Mouse (Mus musculus) hindbrain, embryonic 16.5 days (tissue): ENCODE measurements around the gene Rnf115. TPM values are rescaled to one million over a fixed set of nuclear protein-coding genes. Genes with fewer than 3 reads are reported as not detected.

Experiments
- ATAC-seq: fragments of 200-750 bp; cut with Nextera tagmentation; 2 replicates; pipeline ENCODE4 v1.8.0; 2017; ENCODE audit warnings: moderate TSS enrichment, moderate library complexity
- H3K27ac ChIP-seq: fragments of 300-500 bp; sonication (generic); 2 replicates; pipeline ENCODE4 v1.5.1; 2014; ENCODE audit warnings: low read depth, mild to moderate bottlenecking, control low read depth, low read length, moderate library complexity
- H3K27me3 ChIP-seq: fragments of 300-500 bp; sonication (generic); replicated peaks from 2 replicates; pipeline ENCODE4 v1.6.1; 2014; ENCODE audit warnings: low read length; ENCODE audit not compliant: control insufficient read depth, insufficient read depth
- H3K36me3 ChIP-seq: fragments of 300-500 bp; sonication (generic); 2 replicates; pipeline ENCODE4 v1.6.1; 2014; ENCODE audit warnings: mild to moderate bottlenecking, low read length, moderate library complexity, mixed read lengths; ENCODE audit not compliant: control insufficient read depth, insufficient read depth
- H3K4me1 ChIP-seq: fragments of 300-500 bp; sonication (generic); 2 replicates; pipeline ENCODE4 v1.6.1; 2014; ENCODE audit warnings: low read depth, low read length; ENCODE audit not compliant: control insufficient read depth, insufficient read depth
- H3K4me2 ChIP-seq: fragments of 300-500 bp; sonication (generic); 2 replicates; pipeline ENCODE4 v1.6.1; 2014; ENCODE audit warnings: mild to moderate bottlenecking, low read length, control low read depth, moderate library complexity
- H3K4me3 ChIP-seq: fragments of 300-500 bp; sonication (generic); 2 replicates; pipeline ENCODE4 v1.5.1; 2014; ENCODE audit warnings: mild to moderate bottlenecking, low read length, control low read depth, moderate library complexity
- H3K9ac ChIP-seq: fragments of 300-500 bp; sonication (generic); 2 replicates; pipeline ENCODE4 v1.6.1; 2014; ENCODE audit warnings: low read depth, mild to moderate bottlenecking, control low read depth, low read length, moderate library complexity
- H3K9me3 ChIP-seq: fragments of 300-500 bp; sonication (generic); 2 replicates; pipeline ENCODE4 v1.6.1; 2014; ENCODE audit warnings: mild to moderate bottlenecking, low read length, moderate library complexity; ENCODE audit not compliant: control insufficient read depth
- WGBS: fragments of 180-500 bp; shearing (Covaris S2); extraction: QIAGEN DNeasy Blood & Tissue Kit; methylation state at CpG from one replicate; pipeline ENCODE4 v1.1.7; 2014; 5-methylcytosine and 5-hydroxymethylcytosine counted together
- polyA plus RNA-seq: library from polyadenylated mRNA; unstranded; fragments of >200 nt; fragmentation: Nextera tagmentation; extraction: Ambion mirVana; gene quantifications from 2 replicates; pipeline ENCODE4 v1.2.1, GENCODE M21; 2015

Rnf115 gene
- polyA plus RNA-seq, 1 experiment from 2014 or later: 82.0 TPM

DNA sequence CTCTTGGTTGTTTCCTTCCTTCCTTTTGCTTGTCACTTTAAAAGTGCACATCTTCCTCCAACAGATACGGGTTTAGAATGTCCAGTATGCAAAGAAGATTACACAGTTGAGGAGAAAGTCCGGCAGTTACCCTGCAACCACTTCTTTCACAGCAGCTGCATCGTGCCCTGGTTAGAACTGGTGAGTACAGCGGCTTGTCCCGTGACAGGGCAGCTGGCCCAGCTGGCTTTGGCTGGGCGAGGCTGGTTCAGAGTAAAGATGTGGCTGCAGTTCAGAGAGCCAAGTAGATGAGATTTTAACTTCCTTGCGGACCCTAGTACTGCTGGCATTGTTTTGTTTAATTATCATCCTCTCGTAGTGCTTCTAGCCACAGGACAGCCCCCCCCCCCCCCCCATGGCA lies 61.0 kb downstream of the Rnf115 start:
- peaks cover 21% of the 10 kb centered on the region for H3K36me3 ChIP-seq
- H3K27ac ChIP-seq: no peak overlapping the region
- no peak overlapping the region for H3K9ac ChIP-seq
- WGBS: 84% methylated on average over 8 of the region's 8 CpGs
- no peak for ATAC-seq
- no peak overlapping the region for H3K4me3 ChIP-seq
- no peaks in the 10 kb centered on the region for H3K9me3 ChIP-seq
- no peaks in the 10 kb centered on the region for H3K27me3 ChIP-seq
- H3K4me1 ChIP-seq: no peaks in the 10 kb centered on the region
- no peak overlapping the region for H3K4me2 ChIP-seq

DNA sequence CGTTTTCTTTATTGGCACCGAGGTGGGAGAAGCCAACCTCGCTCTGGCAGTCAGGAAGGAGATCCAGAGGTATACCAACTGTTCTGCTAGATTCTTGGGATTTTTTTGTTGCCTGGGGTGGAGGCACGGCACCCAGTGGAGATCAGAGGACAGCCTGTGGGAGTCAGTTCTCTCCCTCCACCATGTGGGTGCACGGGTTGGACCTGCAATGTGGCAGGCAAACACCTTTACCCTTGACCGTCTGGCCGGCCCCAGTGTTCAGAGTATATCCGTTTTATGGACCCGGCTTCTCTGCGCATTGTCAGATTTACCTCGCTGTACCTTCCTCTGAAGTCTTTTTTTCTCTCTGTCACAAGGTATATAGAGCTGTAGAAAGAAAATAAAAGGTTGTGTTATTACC lies 72.8 kb downstream of the Rnf115 start:
- Histone ChIP-seq H3K9ac (no peak overlapping the region), H3K27ac (no peak overlapping the region), H3K4me2 (no peak overlapping the region), H3K4me3 (no peak overlapping the region), H3K36me3 (0 out of 2 replicates have a peak, but pooled peaks cover 2% of the 10 kb centered on the region), H3K9me3 (no peaks in the 10 kb centered on the region), H3K4me1 (no peaks in the 10 kb centered on the region), H3K27me3 (no peaks in the 10 kb centered on the region)
- 90% methylated on average over 11 of the region's 11 CpGs for WGBS
- ATAC-seq: no peak

DNA sequence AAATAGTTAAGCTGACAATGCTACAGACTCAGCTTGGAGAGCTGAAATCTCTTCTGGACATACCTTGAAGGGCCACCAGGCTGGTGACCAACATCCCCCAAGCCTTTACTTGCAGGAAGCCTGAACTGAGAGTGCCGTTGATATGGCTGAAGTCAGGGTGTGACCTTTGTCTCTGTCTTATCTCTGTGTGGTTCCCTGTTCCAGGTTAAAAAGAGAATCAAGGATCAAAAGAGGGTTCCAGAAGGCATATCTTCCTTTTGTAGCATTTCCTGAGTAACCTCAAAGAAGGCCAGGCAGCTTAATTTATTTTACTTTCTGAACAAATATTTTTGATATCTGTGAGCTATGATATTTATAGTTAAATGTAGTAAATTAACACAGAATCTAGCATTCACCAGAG lies 74.8 kb downstream of the Rnf115 start:
- H3K4me3 ChIP-seq: no peak overlapping the region
- no peaks in the 10 kb centered on the region for H3K36me3 ChIP-seq
- H3K27ac ChIP-seq: no peak overlapping the region
- ATAC-seq: no peak
- H3K9ac ChIP-seq: no peak overlapping the region
- H3K4me2 ChIP-seq: no peak overlapping the region
- H3K9me3 ChIP-seq: no peaks in the 10 kb centered on the region
- H3K4me1 ChIP-seq: no peaks in the 10 kb centered on the region
- 90% methylated on average over 1 of the region's 1 CpGs for WGBS
- no peaks in the 10 kb centered on the region for H3K27me3 ChIP-seq

DNA sequence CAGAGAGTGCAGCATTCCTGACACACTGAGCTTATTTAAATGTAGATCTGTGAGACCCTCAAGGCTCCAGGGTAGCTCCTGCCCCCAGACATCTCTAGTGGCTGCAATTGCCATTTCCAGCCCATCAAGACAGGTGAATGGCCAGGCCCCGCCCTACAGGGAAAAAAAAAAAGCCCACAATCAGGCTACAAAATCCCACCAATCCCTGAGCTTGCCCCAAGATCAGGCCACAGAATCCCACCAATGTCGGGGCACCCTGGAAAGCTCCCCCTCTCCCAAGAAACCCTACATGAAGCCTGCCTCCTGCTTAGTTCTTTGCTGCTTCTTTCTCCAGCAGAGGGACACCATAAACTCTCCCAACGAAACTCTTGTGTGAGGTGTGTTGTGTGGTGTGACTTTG lies 80.7 kb downstream of the Rnf115 start:
- H3K27me3 ChIP-seq: no peaks in the 10 kb centered on the region
- ATAC-seq: no peak
- no peak overlapping the region for H3K27ac ChIP-seq
- H3K4me3 ChIP-seq: no peak overlapping the region
- no peak overlapping the region for H3K4me2 ChIP-seq
- H3K36me3 ChIP-seq: no peaks in the 10 kb centered on the region
- WGBS: 82% methylated on average over 3 of the region's 3 CpGs
- no peaks in the 10 kb centered on the region for H3K9me3 ChIP-seq
- no peaks in the 10 kb centered on the region for H3K4me1 ChIP-seq
- H3K9ac ChIP-seq: no peak overlapping the region

DNA sequence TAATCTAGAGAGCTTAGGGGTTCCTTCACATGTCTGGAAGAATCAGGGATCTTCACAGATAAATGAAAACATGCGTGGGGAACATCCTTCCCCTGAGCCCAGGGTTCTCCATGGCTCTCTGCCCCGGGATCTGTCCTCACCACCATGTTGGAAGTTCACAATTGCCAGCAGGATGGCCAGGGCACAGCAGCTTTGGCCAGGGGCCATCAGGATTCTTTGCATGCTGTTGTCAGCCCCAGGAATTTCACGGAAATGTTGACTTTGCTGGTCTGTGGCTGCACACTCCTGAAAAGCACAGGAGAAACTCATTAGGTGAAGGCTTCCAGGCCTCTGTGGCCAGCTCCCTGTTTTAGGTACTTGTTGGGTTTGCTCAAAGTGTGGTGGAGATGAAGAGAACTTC lies 81.2 kb downstream of the Rnf115 start:
- Histone ChIP-seq H3K27ac (no peak overlapping the region), H3K4me1 (no peaks in the 10 kb centered on the region), H3K9me3 (no peaks in the 10 kb centered on the region), H3K9ac (no peak overlapping the region), H3K4me3 (no peak overlapping the region), H3K36me3 (no peaks in the 10 kb centered on the region), H3K4me2 (no peak overlapping the region), H3K27me3 (no peaks in the 10 kb centered on the region)
- WGBS: 69% methylated on average over 3 of the region's 3 CpGs
- ATAC-seq: no peak

DNA sequence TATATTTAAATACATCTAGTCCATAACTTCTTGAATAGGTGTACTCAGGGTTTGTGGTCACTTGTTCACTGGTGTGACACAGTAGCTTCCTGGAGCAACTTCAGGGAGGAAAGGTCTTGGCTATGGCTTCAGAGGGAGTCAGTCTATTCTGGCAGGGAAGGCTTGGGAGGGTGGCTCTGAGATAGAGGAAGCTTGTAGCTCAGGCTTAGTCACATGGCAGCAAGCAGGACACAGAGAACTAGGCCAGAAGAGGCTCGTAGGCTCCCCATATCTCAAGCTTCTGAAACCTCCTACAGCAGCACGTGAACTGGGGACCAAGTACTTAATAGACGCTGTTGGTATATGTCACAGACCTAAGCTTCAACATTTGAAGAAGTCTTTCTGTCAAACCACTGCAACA lies 83.8 kb downstream of the Rnf115 start:
- ATAC-seq: no peak
- WGBS: 90% methylated on average over 3 of the region's 3 CpGs
- Histone ChIP-seq H3K4me3 (no peak overlapping the region), H3K9ac (no peak overlapping the region), H3K4me2 (no peak overlapping the region), H3K27ac (no peak overlapping the region), H3K27me3 (no peaks in the 10 kb centered on the region), H3K9me3 (no peaks in the 10 kb centered on the region), H3K4me1 (no peaks in the 10 kb centered on the region), H3K36me3 (no peaks in the 10 kb centered on the region)

DNA sequence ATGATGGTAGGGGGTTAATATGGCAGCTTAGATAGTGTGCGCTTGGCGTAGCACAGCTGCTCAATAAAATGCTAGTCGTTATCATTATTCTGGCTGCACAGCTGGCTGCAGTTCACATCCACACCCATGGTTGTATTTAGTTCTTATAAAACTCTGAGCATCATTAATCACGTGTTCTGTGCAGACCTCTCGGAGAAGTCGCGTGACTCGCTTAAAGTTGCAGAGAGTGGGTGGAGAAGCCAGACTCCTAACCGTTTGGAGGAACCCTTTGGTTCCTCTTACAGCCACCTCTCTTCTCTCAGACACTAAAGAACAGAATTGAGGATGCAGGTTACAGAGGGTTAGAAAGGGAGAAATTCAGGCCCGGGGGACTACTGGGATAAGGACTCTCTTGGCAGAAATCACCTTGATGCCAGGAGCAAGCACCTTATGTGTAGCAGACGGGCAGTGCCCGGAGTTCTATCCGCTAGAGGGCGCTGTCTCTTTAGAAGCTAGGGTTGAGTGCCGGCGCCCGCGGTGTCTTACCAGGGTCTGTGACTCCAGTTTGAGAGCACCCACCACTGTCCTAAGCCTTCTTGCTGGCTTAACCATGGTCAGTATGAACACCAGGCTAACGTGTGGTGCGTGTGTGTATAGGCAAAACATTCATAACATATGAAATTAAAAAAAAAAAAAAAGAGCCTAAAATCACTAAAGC lies 85.1 kb downstream of the Rnf115 start:
- no peak overlapping the region for H3K27ac ChIP-seq
- no peak overlapping the region for H3K4me3 ChIP-seq
- ATAC-seq: no peak
- H3K36me3 ChIP-seq: no peaks in the 10 kb centered on the region
- WGBS: 45% methylated on average over 20 of the region's 20 CpGs
- H3K27me3 ChIP-seq: no peaks in the 10 kb centered on the region
- H3K9ac ChIP-seq: no peak overlapping the region
- H3K4me2 ChIP-seq: peak overlapping the region; percentile 42
- no peaks in the 10 kb centered on the region for H3K9me3 ChIP-seq
- no peaks in the 10 kb centered on the region for H3K4me1 ChIP-seq

DNA sequence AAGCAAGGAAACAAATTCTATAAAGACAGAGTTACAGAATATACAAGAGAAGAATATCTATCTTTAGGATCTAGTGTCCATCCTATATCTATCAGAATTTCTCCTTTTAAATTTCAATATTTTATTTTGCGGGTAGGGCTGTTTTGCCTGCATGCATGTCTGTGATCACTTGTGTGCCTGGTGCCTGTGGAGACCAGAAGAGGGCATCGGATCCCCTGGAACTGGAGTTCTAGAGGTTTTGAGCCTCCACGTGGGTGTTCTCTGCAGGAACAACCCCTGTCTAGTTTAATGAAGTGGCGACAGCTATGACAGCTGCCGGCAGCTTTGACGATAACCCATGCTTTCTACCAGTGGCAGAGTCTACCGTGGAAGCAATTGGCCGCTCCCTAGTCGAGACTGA lies 85.6 kb downstream of the Rnf115 start:
- 36% methylated on average over 9 of the region's 9 CpGs for WGBS
- H3K27me3 ChIP-seq: no peaks in the 10 kb centered on the region
- ATAC-seq: peak; percentile 71

DNA sequence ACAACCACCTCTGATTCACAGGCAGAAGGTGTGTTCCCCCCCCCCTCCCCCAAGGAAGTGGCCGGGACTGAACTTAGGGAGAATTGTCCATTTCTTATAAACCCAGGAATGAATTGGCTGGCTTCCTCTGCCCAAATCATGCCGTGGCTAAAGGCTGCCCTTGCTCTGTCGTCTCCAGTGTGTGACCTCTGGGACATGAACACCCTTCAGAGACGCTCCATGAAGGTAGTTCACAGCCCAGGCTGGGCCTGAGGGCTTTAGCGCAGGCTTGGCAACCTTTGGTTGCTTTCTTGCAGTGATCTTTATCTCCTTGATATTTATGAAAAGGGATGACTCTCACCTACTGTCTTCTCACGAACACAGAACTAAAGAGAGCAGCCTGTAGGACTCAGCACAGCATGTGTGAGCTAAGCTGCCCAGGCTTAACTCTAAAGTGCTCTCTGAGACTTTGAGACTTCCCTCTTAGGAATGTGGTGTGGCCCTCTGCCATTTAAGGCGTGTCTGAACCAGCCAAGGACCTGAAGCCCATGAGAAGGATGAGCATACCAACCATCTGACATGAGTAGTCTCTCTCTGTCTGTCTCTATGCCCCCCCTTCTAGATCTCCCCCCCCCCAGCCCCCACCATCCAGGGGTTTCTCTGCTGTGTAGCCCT lies 86.3 kb downstream of the Rnf115 start:
- 66% methylated on average over 7 of the region's 7 CpGs for WGBS

More for the DNA sequence above, 85.6 kb downstream of the Rnf115 start:
- Histone ChIP-seq H3K27ac (no peak overlapping the region), H3K4me2 (no peak overlapping the region; the same call in 1 of the 2 replicates), H3K4me1 (no peaks in the 10 kb centered on the region), H3K9ac (no peak overlapping the region), H3K36me3 (no peaks in the 10 kb centered on the region), H3K9me3 (no peaks in the 10 kb centered on the region), H3K4me3 (no peak overlapping the region)

More for the DNA sequence above, 86.3 kb downstream of the Rnf115 start:
- H3K9ac ChIP-seq: no peak overlapping the region
- ATAC-seq: 0 out of 2 replicates have a peak, but pooled peaks have one; percentile 34
- no peaks in the 10 kb centered on the region for H3K4me1 ChIP-seq
- no peak overlapping the region for H3K4me3 ChIP-seq
- H3K4me2 ChIP-seq: no peak overlapping the region
- H3K27me3 ChIP-seq: no peaks in the 10 kb centered on the region
- H3K36me3 ChIP-seq: no peaks in the 10 kb centered on the region
- H3K9me3 ChIP-seq: no peaks in the 10 kb centered on the region
- no peak overlapping the region for H3K27ac ChIP-seq
